Mouse (Mus musculus): ENCODE results near the gene Mrpl51.

The Mrpl51 gene

DNA sequence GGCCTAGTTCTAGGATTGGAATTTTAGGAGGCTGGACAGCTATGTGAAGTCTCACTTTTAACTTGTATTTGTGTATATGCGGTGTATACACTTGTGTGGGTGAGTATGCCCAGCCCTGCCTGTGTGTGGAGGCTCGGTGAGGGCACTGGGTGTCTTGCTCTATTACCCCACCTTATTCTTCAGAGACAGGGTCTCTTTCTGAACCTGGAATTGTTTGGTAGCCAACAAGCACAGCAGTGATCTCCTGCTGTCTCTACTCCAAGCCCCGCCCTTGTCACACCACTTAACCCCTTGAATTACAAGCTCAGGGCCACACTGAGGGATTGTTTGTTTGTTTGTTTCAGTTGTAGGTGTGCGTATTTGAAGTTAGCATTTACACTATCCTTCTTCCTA is 40.4 kb downstream of the Mrpl51 start:
- DNase-seq (ENCODE audit: low read depth, low spot score): no peak

DNA sequence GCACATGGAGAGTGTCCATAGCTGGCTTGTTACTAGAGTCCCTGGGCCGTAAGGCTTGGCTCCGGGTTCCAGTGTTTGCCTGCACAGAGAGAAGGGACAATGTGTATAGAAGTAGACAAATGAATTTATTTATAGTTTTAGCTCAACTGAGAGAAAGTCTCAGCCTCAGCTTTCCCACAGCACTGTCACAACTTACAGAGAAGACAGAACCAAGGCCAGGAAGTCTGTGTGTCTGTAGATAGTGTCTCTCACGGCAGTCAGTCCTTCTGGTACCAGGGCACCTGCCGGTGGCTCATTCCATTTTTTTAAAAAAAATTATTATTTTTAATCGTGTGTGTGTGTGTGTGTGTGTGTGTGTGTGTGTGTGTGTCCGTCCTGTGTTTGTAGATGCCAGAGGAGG is 40.9 kb downstream of the Mrpl51 start:
- DNase-seq (ENCODE audit: low read depth, low spot score): no peak

DNA sequence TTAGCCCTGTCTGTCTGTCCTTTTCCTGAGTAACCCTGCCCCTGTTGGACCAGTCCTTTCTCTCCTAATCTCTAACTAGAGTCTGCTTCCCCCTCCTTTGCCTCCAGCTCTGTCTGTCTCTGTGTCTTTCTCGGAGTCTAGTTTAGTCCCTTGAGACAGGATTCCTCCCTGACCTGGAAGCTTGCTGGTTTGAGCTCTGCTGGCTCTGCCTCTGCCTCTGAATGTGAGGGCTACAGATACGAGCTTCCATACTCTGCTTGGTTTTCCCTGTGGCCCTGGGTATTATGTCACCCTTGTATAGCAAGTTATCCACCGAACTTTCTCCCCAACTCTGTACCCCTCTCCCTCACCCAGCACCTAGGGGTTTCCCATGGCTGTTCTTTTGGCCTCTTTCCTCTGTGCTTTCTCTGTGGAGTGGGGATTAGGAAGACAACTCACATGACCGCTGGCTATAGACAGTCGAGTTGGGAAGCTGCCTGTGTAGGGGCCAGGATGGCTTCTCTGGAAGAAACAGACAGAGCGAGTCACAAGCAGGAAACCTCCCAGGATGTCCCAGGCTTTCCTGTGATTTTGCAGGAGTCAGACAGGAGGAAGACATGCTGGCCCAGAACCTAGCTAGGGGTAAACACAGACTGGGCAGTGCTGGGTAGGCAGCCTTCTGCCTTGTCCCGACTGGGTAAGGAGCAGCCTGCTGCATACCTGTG is 42.4 kb downstream of the Mrpl51 start:
- no peak for DNase-seq (ENCODE audit: low read depth, low spot score)

DNA sequence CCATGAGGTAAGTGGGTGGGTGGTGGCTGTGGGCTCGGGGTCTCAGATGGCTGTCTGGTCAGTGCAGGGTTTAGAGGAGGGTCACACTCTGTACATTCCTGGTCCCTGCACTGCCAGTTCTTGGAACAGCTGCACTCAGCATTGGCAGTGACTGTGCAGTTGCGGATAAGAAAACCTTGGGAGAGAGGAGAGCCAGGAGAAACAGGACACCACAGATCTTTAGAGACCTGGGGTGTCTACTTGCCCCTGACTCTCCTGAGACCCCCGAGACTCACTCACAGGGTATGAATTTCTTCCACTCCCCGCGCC is 42.9 kb downstream of the Mrpl51 start:
- no peak for DNase-seq (ENCODE audit: low read depth, low spot score)

DNA sequence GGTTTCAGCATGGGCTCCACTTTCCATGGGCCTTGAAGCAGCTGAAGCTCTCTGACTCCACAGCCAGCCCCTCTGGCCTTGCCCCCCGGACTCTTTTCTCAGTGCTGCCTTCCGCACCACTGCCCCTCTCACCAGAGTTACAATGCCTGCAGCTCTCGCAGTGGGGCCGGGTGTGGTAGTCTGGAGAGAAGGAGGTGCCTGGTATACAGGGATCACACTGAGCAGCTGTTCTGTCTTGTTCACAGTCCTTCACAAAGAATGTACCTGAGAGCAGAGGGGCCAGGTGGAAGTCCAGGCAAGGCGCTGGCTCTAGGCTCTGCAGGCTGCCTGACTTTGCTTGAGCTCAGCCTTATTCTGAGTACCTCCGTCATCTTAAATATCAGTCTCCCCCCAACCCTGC is 44.7 kb downstream of the Mrpl51 start:
- DNase-seq (ENCODE audit: low read depth, low spot score): no peak

DNA sequence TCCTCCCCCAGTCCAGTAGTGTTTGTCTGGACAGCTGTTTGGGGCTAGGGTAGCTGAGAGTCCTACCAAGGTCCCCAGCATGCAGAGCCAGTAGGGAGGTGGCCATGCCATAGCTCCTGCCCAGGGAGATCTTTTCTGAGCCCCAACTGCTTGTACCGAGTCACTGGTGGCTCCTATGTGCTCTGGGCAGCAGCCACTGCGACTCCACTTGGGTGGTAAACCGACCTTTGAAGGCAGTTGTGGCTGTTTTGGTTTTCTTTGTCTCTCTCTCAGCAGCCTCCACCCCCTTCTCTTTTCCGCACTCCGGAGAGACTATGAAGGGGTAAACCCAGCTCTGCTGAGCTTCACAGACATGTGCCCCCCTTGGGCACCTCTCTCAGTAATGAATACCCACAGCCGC is 45.2 kb downstream of the Mrpl51 start, which contains the start of gene Cd27:
TSS of gene Cd27 (minus strand) at position 229 of the 400 bp plus-strand sequence.
- DNase-seq (ENCODE audit: low read depth, low spot score): no peak

DNA sequence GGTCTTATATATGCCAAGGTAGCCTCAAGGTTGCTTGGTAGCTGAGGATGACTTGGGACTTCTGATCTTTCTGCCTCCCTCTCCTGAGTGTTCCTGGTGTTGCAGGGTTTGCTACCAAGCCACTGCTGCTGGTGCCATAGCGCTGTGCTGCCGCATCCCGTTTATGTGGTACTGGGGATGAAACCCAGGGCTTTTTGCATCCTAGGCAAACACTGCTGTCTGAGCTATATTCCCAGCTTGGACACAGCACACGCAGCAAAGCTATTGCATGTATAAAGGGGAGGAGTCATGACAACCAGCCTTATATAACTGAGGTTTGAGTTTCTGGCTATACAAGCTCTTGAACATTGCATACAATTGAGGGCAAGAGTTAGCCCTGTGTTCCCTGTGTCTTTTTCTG is 45.8 kb downstream of the Mrpl51 start:
- DNase-seq (ENCODE audit: low read depth, low spot score): no peak

DNA sequence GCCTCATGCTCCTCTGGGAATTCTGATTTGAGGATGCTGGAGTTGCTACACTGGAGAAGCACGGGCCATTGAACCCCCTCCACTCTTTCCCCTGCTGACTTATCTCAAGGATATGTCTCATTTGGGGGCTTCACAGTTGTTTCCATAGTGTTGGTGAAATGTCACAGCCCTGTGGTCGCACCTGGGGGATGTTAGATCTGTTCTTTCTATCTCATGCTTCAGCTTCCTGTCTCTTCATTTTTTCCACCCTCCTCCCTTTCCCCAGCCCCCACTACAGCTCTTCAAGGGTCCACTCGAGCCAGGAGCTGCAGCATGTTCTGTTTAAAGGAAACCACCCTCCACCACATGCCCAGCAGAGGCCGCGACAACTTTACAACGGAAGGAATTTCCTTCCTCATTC is 46.8 kb downstream of the Mrpl51 start:
- DNase-seq (ENCODE audit: low read depth, low spot score): no peak

DNA sequence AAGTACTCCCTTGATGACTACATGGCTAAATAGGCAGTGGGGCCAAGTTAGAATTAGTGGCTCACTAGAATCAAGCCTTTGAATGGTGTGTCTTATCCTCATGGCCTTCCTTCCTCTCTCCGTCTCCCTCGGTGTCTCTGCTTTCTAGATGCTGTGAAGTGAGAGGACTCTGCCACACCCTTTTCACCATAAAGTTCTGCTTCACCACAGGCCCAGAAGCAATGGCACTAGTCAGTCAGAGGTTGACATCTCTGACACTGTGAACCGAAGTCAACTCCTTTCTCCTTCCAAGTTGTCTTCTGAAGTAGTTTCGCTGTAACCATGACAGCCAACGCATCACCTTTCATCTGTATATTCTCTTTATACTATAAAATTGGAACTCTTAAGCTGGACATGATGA is 47.9 kb downstream of the Mrpl51 start:
- no peak for DNase-seq (ENCODE audit: low read depth, low spot score)

DNA sequence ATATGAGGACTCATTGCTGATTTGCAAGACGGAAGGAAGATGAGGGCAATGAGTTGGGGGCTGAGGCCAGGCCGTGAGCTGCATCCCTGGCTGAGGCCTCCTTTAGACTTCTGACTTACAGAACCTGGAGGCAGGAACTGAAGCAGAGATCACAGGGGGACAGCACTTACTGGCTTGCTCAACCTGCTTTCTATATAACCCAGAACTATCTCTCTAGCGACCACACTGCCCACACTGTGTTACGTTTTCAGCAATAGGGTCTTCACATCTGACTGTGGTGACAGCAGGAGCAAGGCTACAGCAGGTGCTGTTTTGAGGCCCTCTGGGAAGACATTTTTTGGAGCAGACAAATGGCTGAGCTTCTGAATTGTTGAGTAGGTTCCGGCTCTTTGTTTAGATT is 49.0 kb downstream of the Mrpl51 start:
- DNase-seq (ENCODE audit: low read depth, low spot score): no peak

DNA sequence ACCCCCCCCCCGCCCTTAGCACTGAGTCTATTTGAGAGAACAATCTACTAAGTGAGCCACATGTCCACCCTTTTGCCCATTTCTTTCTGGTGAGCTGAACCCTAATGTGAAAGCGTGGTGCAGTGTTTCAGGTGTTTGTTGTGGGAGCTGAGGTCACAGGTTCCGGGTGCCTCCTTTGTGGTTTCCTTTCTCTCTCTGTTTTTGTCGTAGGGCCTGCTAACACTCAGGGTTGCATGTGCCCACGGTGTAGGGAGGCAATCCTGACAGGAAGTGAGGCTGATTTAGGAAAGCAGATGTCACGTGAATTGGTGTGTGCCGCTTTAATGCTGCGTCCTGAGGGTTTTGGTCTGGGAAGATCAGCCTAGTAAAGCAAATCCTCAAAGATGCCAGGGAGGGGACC is 50.0 kb downstream of the Mrpl51 start:
- DNase-seq (ENCODE audit: low read depth, low spot score): no peak

DNA sequence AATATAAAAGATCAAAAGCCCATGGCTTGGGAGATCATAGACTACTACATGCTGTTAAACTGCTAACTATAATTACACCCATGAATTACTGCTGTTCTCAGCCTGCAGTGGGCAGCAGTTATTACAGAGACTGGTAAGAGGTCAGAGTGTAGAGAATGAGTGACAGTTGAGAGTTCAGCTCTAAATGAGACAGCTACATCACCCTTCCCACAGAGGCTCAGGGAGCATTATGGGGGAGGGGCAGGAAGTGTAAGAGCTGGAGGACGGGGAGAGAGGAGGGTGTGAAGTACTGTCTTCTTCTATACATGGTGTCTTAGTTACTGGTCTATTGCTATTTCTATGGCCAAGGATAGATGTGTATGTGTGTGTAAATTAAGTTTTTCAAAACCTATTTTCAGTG is 53.0 kb downstream of the Mrpl51 start:
- DNase-seq (ENCODE audit: low read depth, low spot score): no peak
